ENCODE assay signal across 10 mouse cellular contexts in the genomic region with DNA sequence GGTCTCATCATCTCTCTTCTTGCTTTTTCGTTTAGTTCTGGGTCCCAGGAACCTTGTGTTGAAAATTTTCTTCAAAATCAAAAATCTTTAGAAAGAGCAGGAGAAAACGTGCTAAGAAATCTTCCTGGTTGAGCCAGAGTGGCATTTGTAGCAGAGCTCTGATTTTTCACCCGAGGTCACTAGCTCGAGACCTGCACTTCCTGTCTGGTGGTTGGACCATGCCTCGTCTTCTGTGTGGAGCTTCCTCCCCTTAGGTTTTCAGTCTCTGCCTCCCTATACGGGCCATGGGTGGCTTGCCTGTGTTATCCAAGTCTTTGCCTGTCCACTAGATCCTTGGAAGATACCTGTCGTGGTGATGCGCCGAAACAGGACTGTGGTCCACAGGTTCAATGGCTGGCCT. TPM values are rescaled to one million over a fixed set of nuclear protein-coding genes. Genes with fewer than 3 reads are reported as not detected.
A peak's percentile ranks its signal among the peaks of the same experiment; 100 is the strongest.
DNase-seq lines count a peak whose midpoint lies in the region; ATAC-seq lines count a peak whose summit lies in the region.
"Had no signal": no experiment of that assay in that cellular context is flagged by ENCODE, and none has a peak within 500 bp of the region (broad histone marks: within the 10 kb centered on the region; RNA-seq: fewer than 3 reads in every experiment).

No protein-coding gene starts in this region.

- no peak overlapping the region for H3K27ac ChIP-seq in forebrain, embryonic 13.5 days
- no peak overlapping the region for H3K27ac ChIP-seq in forebrain, embryonic 15.5 days (replicated peaks)
- no peak overlapping the region for H3K27ac ChIP-seq in lung, embryonic 15.5 days
- no peak overlapping the region for H3K27ac ChIP-seq in limb, embryonic 15.5 days
- H3K27ac ChIP-seq in stomach, embryonic 14.5 days (ENCODE audit: low read length) = no peak overlapping the region
- H3K27ac ChIP-seq: macrophage had no signal

- no peak overlapping the region for H3K9ac ChIP-seq in forebrain, embryonic 13.5 days
- H3K9ac ChIP-seq in forebrain, embryonic 15.5 days (replicated peaks) = no peak overlapping the region
- no peak overlapping the region for H3K9ac ChIP-seq in lung, embryonic 15.5 days
- H3K9ac ChIP-seq in limb, embryonic 15.5 days = no peak overlapping the region
- H3K9ac ChIP-seq in stomach, embryonic 14.5 days (replicated peaks; ENCODE audit: low read depth, low read length) = no peak overlapping the region

- no peak for DNase-seq in lung, adult 18-20 months
- no peak for DNase-seq in urinary bladder, postnatal 14 days (ENCODE audit: low spot score)

- H3K4me1 ChIP-seq in forebrain, embryonic 13.5 days = peaks cover 56% of the 10 kb centered on the region
- H3K4me1 ChIP-seq in forebrain, embryonic 15.5 days = peaks cover 51% of the 10 kb centered on the region
- H3K4me1 ChIP-seq in lung, embryonic 15.5 days = peaks cover 52% of the 10 kb centered on the region
- H3K4me1 ChIP-seq in limb, embryonic 15.5 days = peaks cover 53% of the 10 kb centered on the region
- H3K4me1 ChIP-seq in stomach, embryonic 14.5 days (ENCODE audit: control insufficient read depth, insufficient read depth, low read length) = peaks cover 19% of the 10 kb centered on the region

- peak overlapping the region; percentile 82; the same call in 1 of the 2 replicates for H3K4me2 ChIP-seq in forebrain, embryonic 13.5 days
- H3K4me2 ChIP-seq in forebrain, embryonic 15.5 days (replicated peaks) = no peak overlapping the region
- H3K4me2 ChIP-seq in lung, embryonic 15.5 days = peak overlapping the region; percentile 87; the same call in 1 of the 2 replicates
- peak overlapping the region; percentile 77; the same call in 1 of the 2 replicates for H3K4me2 ChIP-seq in limb, embryonic 15.5 days
- H3K4me2 ChIP-seq in stomach, embryonic 14.5 days (replicated peaks; ENCODE audit: low read depth, low read length) = 0 out of 2 replicates have a peak overlapping the region, but pooled peaks have one; percentile 71

- WGBS in forebrain, embryonic 13.5 days = 86% methylated on average over 9 of the region's 9 CpGs
- WGBS in forebrain, embryonic 15.5 days = 86% methylated on average over 9 of the region's 9 CpGs
- 67% methylated on average over 9 of the region's 9 CpGs for WGBS in lung, embryonic 15.5 days
- WGBS in limb, embryonic 15.5 days = 72% methylated on average over 9 of the region's 9 CpGs
- WGBS in stomach, embryonic 14.5 days = 65% methylated on average over 9 of the region's 9 CpGs

- no peak overlapping the region for H3K4me3 ChIP-seq in forebrain, embryonic 13.5 days
- no peak overlapping the region; the same call in 1 of the 2 replicates for H3K4me3 ChIP-seq in forebrain, embryonic 15.5 days
- no peak overlapping the region for H3K4me3 ChIP-seq in lung, embryonic 15.5 days
- H3K4me3 ChIP-seq in limb, embryonic 15.5 days = no peak overlapping the region
- no peak overlapping the region for H3K4me3 ChIP-seq in stomach, embryonic 14.5 days (ENCODE audit: low read depth, low read length)

- no peak for ATAC-seq in forebrain, embryonic 13.5 days
- ATAC-seq in forebrain, embryonic 15.5 days (replicated peaks) = no peak
- ATAC-seq in lung, embryonic 15.5 days (ENCODE audit: borderline replicate concordance, extremely low read depth, low FRiP score, low TSS enrichment) = no peak
- no peak for ATAC-seq in limb, embryonic 15.5 days (ENCODE audit: insufficient number of reproducible peaks, low FRiP score, low TSS enrichment, low read depth)
- ATAC-seq in stomach, embryonic 14.5 days (ENCODE audit: insufficient number of reproducible peaks, insufficient read depth, low FRiP score, low read depth) = no peak
- no peak for ATAC-seq in inflammation-experienced regulatory T-cells, adult 6 months
- ATAC-seq: activated CD4-positive, CD25-positive, alpha-beta regulatory T cell, adult 4 months had no signal

- H3K9me3 ChIP-seq in forebrain, embryonic 13.5 days (replicated peaks) = no peaks in the 10 kb centered on the region
- no peaks in the 10 kb centered on the region for H3K9me3 ChIP-seq in forebrain, embryonic 15.5 days
- no peaks in the 10 kb centered on the region for H3K9me3 ChIP-seq in lung, embryonic 15.5 days
- H3K9me3 ChIP-seq in limb, embryonic 15.5 days = no peaks in the 10 kb centered on the region
- no peaks in the 10 kb centered on the region for H3K9me3 ChIP-seq in stomach, embryonic 14.5 days (ENCODE audit: control insufficient read depth, low read depth, low read length)

- no peaks in the 10 kb centered on the region for H3K27me3 ChIP-seq in forebrain, embryonic 13.5 days
- H3K27me3 ChIP-seq in forebrain, embryonic 15.5 days = no peaks in the 10 kb centered on the region
- H3K27me3 ChIP-seq in lung, embryonic 15.5 days = no peaks in the 10 kb centered on the region
- no peaks in the 10 kb centered on the region for H3K27me3 ChIP-seq in limb, embryonic 15.5 days
- H3K27me3 ChIP-seq in stomach, embryonic 14.5 days (ENCODE audit: control insufficient read depth, insufficient read depth, low read length) = no peaks in the 10 kb centered on the region

- H3K36me3 ChIP-seq in forebrain, embryonic 13.5 days (ENCODE audit: poor library complexity, severe bottlenecking) = peaks cover 6% of the 10 kb centered on the region; the same call in 1 of the 2 replicates
- H3K36me3 ChIP-seq in forebrain, embryonic 15.5 days = no peaks in the 10 kb centered on the region
- H3K36me3 ChIP-seq in lung, embryonic 15.5 days = no peaks in the 10 kb centered on the region
- H3K36me3 ChIP-seq in limb, embryonic 15.5 days = no peaks in the 10 kb centered on the region
- H3K36me3 ChIP-seq in stomach, embryonic 14.5 days (ENCODE audit: control insufficient read depth, insufficient read depth, low read length) = no peaks in the 10 kb centered on the region

RNA-seq across cellular contexts. Expression of a gene that starts 2.1 kb away (rescaled TPM):
- 4.4 and 4.5 TPM in 2 replicates for polyA plus RNA-seq in forebrain, embryonic 13.5 days (2015; fragmentation: Nextera tagmentation; extraction: Ambion mirVana)
- polyA plus RNA-seq in forebrain, embryonic 15.5 days (2015; fragmentation: Nextera tagmentation; extraction: Ambion mirVana) = 6.4 and 6.8 TPM in 2 replicates
- 5.1 and 5.8 TPM in 2 replicates for polyA plus RNA-seq in lung, embryonic 15.5 days (2015; fragmentation: Nextera tagmentation; extraction: Ambion mirVana)
- 6.7 and 7.1 TPM in 2 replicates for polyA plus RNA-seq in limb, embryonic 15.5 days (2015; fragmentation: Nextera tagmentation; extraction: Ambion mirVana)
- 6.7 and 7.9 TPM in 2 replicates for polyA plus RNA-seq in stomach, embryonic 14.5 days (2014; fragmentation: Nextera tagmentation; extraction: Ambion mirVana)
- polyA plus RNA-seq in inflammation-experienced regulatory T-cells, adult 6 months (2017; shearing (Covaris generic)) = 10 to 100 TPM in 1 of 3 experiments, 1 to 10 TPM in 2; 6.6 to 10.9 (median 9.3) TPM

RNA-seq across cellular contexts. Expression of a gene that starts 20.4 kb away (rescaled TPM):
- polyA plus RNA-seq in forebrain, embryonic 13.5 days (2015; fragmentation: Nextera tagmentation; extraction: Ambion mirVana) = 9.3 and 12.5 TPM in 2 replicates
- 19.9 and 20.5 TPM in 2 replicates for polyA plus RNA-seq in forebrain, embryonic 15.5 days (2015; fragmentation: Nextera tagmentation; extraction: Ambion mirVana)
- 7.4 and 8.1 TPM in 2 replicates for polyA plus RNA-seq in lung, embryonic 15.5 days (2015; fragmentation: Nextera tagmentation; extraction: Ambion mirVana)
- 91.6 and 100 TPM in 2 replicates for polyA plus RNA-seq in limb, embryonic 15.5 days (2015; fragmentation: Nextera tagmentation; extraction: Ambion mirVana)
- polyA plus RNA-seq in stomach, embryonic 14.5 days (2014; fragmentation: Nextera tagmentation; extraction: Ambion mirVana) = 12.8 and 14.2 TPM in 2 replicates
- polyA plus RNA-seq in inflammation-experienced regulatory T-cells, adult 6 months (2017; shearing (Covaris generic)) = 10 to 100 TPM; 59.4 to 80.7 (median 70.8) TPM

RNA-seq across cellular contexts. Expression of a gene that starts 34.1 kb away (rescaled TPM):
- polyA plus RNA-seq in forebrain, embryonic 13.5 days (2015; fragmentation: Nextera tagmentation; extraction: Ambion mirVana) = 0.58 and 0.89 TPM in 2 replicates
- polyA plus RNA-seq in forebrain, embryonic 15.5 days (2015; fragmentation: Nextera tagmentation; extraction: Ambion mirVana) = 0.89 and 1.3 TPM in 2 replicates
- 3.3 and 3.4 TPM in 2 replicates for polyA plus RNA-seq in lung, embryonic 15.5 days (2015; fragmentation: Nextera tagmentation; extraction: Ambion mirVana)
- polyA plus RNA-seq in limb, embryonic 15.5 days (2015; fragmentation: Nextera tagmentation; extraction: Ambion mirVana) = 3.9 and 4.6 TPM in 2 replicates
- polyA plus RNA-seq in stomach, embryonic 14.5 days (2014; fragmentation: Nextera tagmentation; extraction: Ambion mirVana) = 2.9 and 3.1 TPM in 2 replicates
- under 1 TPM; 0.24 to 0.46 (median 0.38) TPM for polyA plus RNA-seq in inflammation-experienced regulatory T-cells, adult 6 months (2017; shearing (Covaris generic))

RNA-seq across cellular contexts. Expression of a gene that starts 52.5 kb away (rescaled TPM):
- 85.5 and 86.7 TPM in 2 replicates for polyA plus RNA-seq in forebrain, embryonic 13.5 days (2015; fragmentation: Nextera tagmentation; extraction: Ambion mirVana)
- 112 and 122 TPM in 2 replicates for polyA plus RNA-seq in forebrain, embryonic 15.5 days (2015; fragmentation: Nextera tagmentation; extraction: Ambion mirVana)
- polyA plus RNA-seq in lung, embryonic 15.5 days (2015; fragmentation: Nextera tagmentation; extraction: Ambion mirVana) = 46.0 and 48.1 TPM in 2 replicates
- polyA plus RNA-seq in limb, embryonic 15.5 days (2015; fragmentation: Nextera tagmentation; extraction: Ambion mirVana) = 59.4 and 61.7 TPM in 2 replicates
- polyA plus RNA-seq in stomach, embryonic 14.5 days (2014; fragmentation: Nextera tagmentation; extraction: Ambion mirVana) = 53.9 and 54.3 TPM in 2 replicates
- 10 to 100 TPM; 36.9 to 60.8 (median 55.5) TPM for polyA plus RNA-seq in inflammation-experienced regulatory T-cells, adult 6 months (2017; shearing (Covaris generic))
